Mouse (Mus musculus): ENCODE measurements around the gene Meis3. TPM values are rescaled to one million over a fixed set of nuclear protein-coding genes. Genes with fewer than 3 reads are reported as not detected.

Meis3 gene
- polyA plus RNA-seq, 1 experiment from 2014 or later, result 15.5 TPM

GRCm38 (mm10) chr7:16161302-16161701 lies 13.6 kb upstream of the Meis3 start:
- ATAC-seq (ENCODE audit: insufficient number of reproducible peaks, insufficient read depth, low FRiP score, low read depth), result no peak
- Histone ChIP-seq H3K27me3 (ENCODE audit: control insufficient read depth, insufficient read depth, low read length) (peaks cover 26% of the 10 kb centered on the region), H3K4me2 (ENCODE audit: low read length) (no peak overlapping the region), H3K9ac (ENCODE audit: low read length) (no peak overlapping the region), H3K9me3 (ENCODE audit: control insufficient read depth, low read length) (no peaks in the 10 kb centered on the region), H3K36me3 (ENCODE audit: control insufficient read depth, insufficient read depth, low read length) (no peaks in the 10 kb centered on the region), H3K27ac (replicated peaks in 1 of 2; ENCODE audit: control insufficient read depth in 1 of 2, insufficient read depth in 1 of 2, low read depth in 2 of 2, low read length in 2 of 2) (no peak overlapping the region), H3K4me1 (ENCODE audit: control insufficient read depth in 2 of 2, insufficient read depth in 2 of 2, low read length in 2 of 2) (peaks cover 2 to 8% of the 10 kb centered on the region in 2 experiments), H3K4me3 (ENCODE audit: control insufficient read depth in 1 of 2, insufficient read depth in 1 of 2, low read depth in 1 of 2, low read length in 2 of 2) (no peak overlapping the region)
- 87% methylated on average over 9 of the region's 9 CpGs for whole genome bisulfite sequencing

DNA sequence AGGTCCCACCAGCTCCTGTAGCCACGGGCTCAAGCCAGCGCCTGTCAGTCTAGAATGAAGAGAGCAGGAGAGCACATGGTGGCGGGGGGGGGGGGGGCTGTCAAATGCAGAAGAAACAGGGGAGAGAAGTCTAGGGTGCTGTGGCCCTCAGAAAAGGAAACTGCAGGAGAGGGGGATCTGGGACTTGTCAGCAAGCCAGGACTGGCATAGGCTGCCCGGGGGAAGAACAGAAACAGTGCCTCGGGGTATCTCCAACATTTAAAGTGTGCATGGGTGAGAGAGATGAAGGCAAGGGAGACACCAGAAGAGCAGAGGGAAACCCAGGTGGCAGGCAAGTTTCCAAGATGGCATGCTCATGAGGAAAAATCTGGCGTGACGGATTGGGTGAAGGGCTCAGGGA lies 12.9 kb upstream of the Meis3 start:
- 58% methylated on average over 7 of the region's 7 CpGs for WGBS
- no peaks in the 10 kb centered on the region for H3K9me3 ChIP-seq (ENCODE audit: control insufficient read depth, low read length)
- H3K9ac ChIP-seq (ENCODE audit: low read length), result no peak overlapping the region
- H3K36me3 ChIP-seq (ENCODE audit: control insufficient read depth, insufficient read depth, low read length), result no peaks in the 10 kb centered on the region
- no peak overlapping the region for H3K4me2 ChIP-seq (ENCODE audit: low read length)
- no peak for ATAC-seq (ENCODE audit: insufficient number of reproducible peaks, insufficient read depth, low FRiP score, low read depth)
- H3K4me1 ChIP-seq (ENCODE audit: control insufficient read depth in 2 of 2, insufficient read depth in 2 of 2, low read length in 2 of 2), result peaks cover 2 to 4% of the 10 kb centered on the region in 2 experiments; a peak in 2 of 4 replicates
- no peak overlapping the region for H3K27ac ChIP-seq (replicated peaks in 1 of 2; ENCODE audit: control insufficient read depth in 1 of 2, insufficient read depth in 1 of 2, low read depth in 2 of 2, low read length in 2 of 2)
- peaks cover 26% of the 10 kb centered on the region for H3K27me3 ChIP-seq (ENCODE audit: control insufficient read depth, insufficient read depth, low read length)
- H3K4me3 ChIP-seq (ENCODE audit: control insufficient read depth in 1 of 2, insufficient read depth in 1 of 2, low read depth in 1 of 2, low read length in 2 of 2), result no peak overlapping the region

GRCm38 (mm10) chr7:16172141-16172581 lies 2.7 kb upstream of the Meis3 start:
- no peak overlapping the region for H3K9ac ChIP-seq (ENCODE audit: low read length)
- WGBS, result 13% methylated on average over 1 of the region's 1 CpGs
- no peak overlapping the region for H3K27ac ChIP-seq (replicated peaks in 1 of 2; ENCODE audit: control insufficient read depth in 1 of 2, insufficient read depth in 1 of 2, low read depth in 2 of 2, low read length in 2 of 2)
- H3K27me3 ChIP-seq (ENCODE audit: control insufficient read depth, insufficient read depth, low read length), result peaks cover 4% of the 10 kb centered on the region; the same call in 1 of the 2 replicates
- H3K4me3 ChIP-seq (ENCODE audit: control insufficient read depth in 1 of 2, insufficient read depth in 1 of 2, low read depth in 1 of 2, low read length in 2 of 2), result no peak overlapping the region
- H3K4me1 ChIP-seq (ENCODE audit: control insufficient read depth in 2 of 2, insufficient read depth in 2 of 2, low read length in 2 of 2), result peaks cover 2 to 8% of the 10 kb centered on the region in 2 experiments; a peak in 2 of 4 replicates
- peaks cover 7% of the 10 kb centered on the region; the same call in 1 of the 2 replicates for H3K9me3 ChIP-seq (ENCODE audit: control insufficient read depth, low read length)
- no peaks in the 10 kb centered on the region for H3K36me3 ChIP-seq (ENCODE audit: control insufficient read depth, insufficient read depth, low read length)
- ATAC-seq (ENCODE audit: insufficient number of reproducible peaks, insufficient read depth, low FRiP score, low read depth), result no peak
- H3K4me2 ChIP-seq (ENCODE audit: low read length), result no peak overlapping the region

DNA sequence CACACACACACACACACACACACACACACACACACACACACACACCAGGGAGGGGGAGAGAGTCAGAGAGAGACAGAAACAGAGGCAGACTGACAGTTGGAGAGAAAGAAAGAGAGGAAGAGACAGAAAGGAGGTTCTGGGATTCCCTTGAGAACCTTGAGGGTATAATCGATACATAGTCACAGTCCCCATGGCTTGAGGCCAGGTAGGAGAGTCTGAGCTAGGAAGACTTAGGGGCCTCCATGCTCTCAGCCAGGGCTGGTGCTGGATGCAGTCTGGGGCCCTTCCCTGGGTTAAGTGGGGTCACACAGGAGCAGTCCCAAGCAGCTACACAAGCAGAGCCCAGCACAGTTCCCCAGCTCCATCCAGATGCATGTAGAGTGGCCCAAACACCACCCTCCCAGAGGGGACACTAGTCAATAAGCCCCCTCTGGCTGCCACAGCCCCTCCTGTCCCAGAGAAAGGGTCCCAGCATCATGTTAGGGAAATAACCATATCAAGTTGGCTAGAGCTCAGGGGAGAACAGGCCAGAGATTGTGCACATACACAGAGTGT lies 2.2 kb upstream of the Meis3 start:
- Histone ChIP-seq H3K27me3 (ENCODE audit: control insufficient read depth, insufficient read depth, low read length) (peaks cover 4% of the 10 kb centered on the region; the same call in 1 of the 2 replicates), H3K9ac (ENCODE audit: low read length) (no peak overlapping the region), H3K36me3 (ENCODE audit: control insufficient read depth, insufficient read depth, low read length) (no peaks in the 10 kb centered on the region), H3K4me1 (ENCODE audit: control insufficient read depth in 2 of 2, insufficient read depth in 2 of 2, low read length in 2 of 2) (peaks cover 2 to 8% of the 10 kb centered on the region in 2 experiments; a peak in 2 of 4 replicates), H3K4me3 (ENCODE audit: control insufficient read depth in 1 of 2, insufficient read depth in 1 of 2, low read depth in 1 of 2, low read length in 2 of 2) (no peak overlapping the region), H3K27ac (replicated peaks in 1 of 2; ENCODE audit: control insufficient read depth in 1 of 2, insufficient read depth in 1 of 2, low read depth in 2 of 2, low read length in 2 of 2) (no peak overlapping the region), H3K9me3 (ENCODE audit: control insufficient read depth, low read length) (peaks cover 6% of the 10 kb centered on the region; the same call in 1 of the 2 replicates), H3K4me2 (ENCODE audit: low read length) (no peak overlapping the region)
- ATAC-seq (ENCODE audit: insufficient number of reproducible peaks, insufficient read depth, low FRiP score, low read depth), result no peak
- 54% methylated on average over 1 of the region's 1 CpGs for WGBS

- no peaks in the 10 kb centered on the region for H3K36me3 ChIP-seq (ENCODE audit: control insufficient read depth, insufficient read depth, low read length)
- 0 out of 2 replicates have a peak, but pooled peaks cover 1% of the 10 kb centered on the region for H3K9me3 ChIP-seq (ENCODE audit: control insufficient read depth, low read length)
- H3K27me3 ChIP-seq (ENCODE audit: control insufficient read depth, insufficient read depth, low read length), result peaks cover 4% of the 10 kb centered on the region; the same call in 1 of the 2 replicates
- peaks cover 2 to 8% of the 10 kb centered on the region in 2 experiments; a peak in 2 of 4 replicates for H3K4me1 ChIP-seq (ENCODE audit: control insufficient read depth in 2 of 2, insufficient read depth in 2 of 2, low read length in 2 of 2)
- WGBS, result 58% methylated on average over 5 of the region's 5 CpGs
- no peak overlapping the region for H3K4me3 ChIP-seq (ENCODE audit: control insufficient read depth in 1 of 2, insufficient read depth in 1 of 2, low read depth in 1 of 2, low read length in 2 of 2)
- H3K4me2 ChIP-seq (ENCODE audit: low read length), result no peak overlapping the region
- H3K27ac ChIP-seq (replicated peaks in 1 of 2; ENCODE audit: control insufficient read depth in 1 of 2, insufficient read depth in 1 of 2, low read depth in 2 of 2, low read length in 2 of 2), result no peak overlapping the region
- H3K9ac ChIP-seq (ENCODE audit: low read length), result no peak overlapping the region
- no peak for ATAC-seq (ENCODE audit: insufficient number of reproducible peaks, insufficient read depth, low FRiP score, low read depth)
These were observed 1.7 kb upstream of the Meis3 start for GRCm38 (mm10) chr7:16173146-16173545.

DNA sequence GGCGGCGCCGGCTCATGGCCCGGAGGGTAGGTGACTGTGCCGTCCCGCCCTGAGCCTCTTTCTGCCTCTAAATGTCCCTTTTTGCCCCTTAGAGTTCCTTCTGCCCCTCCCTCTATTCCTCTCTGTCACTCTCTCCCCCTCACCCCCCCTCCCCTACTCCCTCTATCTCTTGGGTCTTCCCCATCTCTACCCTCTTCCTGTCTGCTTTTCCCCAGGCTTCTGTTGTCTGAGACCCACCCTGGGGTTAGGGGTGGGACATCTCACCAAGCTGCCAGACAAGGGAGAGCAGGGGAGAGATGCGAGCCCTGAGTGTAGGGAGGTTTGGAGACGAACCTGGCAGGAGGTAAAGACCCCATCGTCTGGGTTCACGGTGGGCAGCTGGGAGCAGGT lies 647 bp downstream of the Meis3 start:
- peak overlapping the region in 1 of 2 experiments; percentile 19; a peak in 1 of 4 replicates for H3K27ac ChIP-seq (replicated peaks in 1 of 2; ENCODE audit: control insufficient read depth in 1 of 2, insufficient read depth in 1 of 2, low read depth in 2 of 2, low read length in 2 of 2)

DNA sequence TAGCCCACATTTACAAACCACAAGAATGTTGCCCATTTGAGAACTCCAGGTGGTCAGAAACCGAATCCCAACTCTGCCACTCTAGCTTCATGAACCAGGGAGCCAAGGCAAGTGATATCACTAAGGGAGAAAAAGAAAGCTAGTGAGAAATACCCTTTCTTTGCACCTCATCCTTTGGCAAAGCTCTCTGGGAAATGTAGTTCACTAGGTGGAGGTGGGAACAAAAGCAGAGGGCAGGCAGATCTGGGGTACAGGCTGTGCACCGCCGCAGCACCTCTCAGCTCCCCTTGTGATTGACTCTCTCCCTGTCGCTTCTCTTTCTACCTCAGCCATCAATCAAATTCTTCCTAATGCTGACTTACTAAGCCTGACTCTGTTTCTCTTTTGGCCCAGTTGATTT lies 3.2 kb downstream of the Meis3 start:
- H3K4me3 ChIP-seq (ENCODE audit: control insufficient read depth in 1 of 2, insufficient read depth in 1 of 2, low read depth in 1 of 2, low read length in 2 of 2), result no peak overlapping the region
- H3K9me3 ChIP-seq (ENCODE audit: control insufficient read depth, low read length), result 0 out of 2 replicates have a peak, but pooled peaks cover 4% of the 10 kb centered on the region
- 66% methylated on average over 4 of the region's 4 CpGs for WGBS
- 0 out of 2 replicates have a peak, but pooled peaks cover 5% of the 10 kb centered on the region for H3K36me3 ChIP-seq (ENCODE audit: control insufficient read depth, insufficient read depth, low read length)
- H3K4me2 ChIP-seq (ENCODE audit: low read length), result no peak overlapping the region
- no peak overlapping the region for H3K9ac ChIP-seq (ENCODE audit: low read length)
- no peak overlapping the region for H3K27ac ChIP-seq (replicated peaks in 1 of 2; ENCODE audit: control insufficient read depth in 1 of 2, insufficient read depth in 1 of 2, low read depth in 2 of 2, low read length in 2 of 2)
- peaks cover 2 to 8% of the 10 kb centered on the region in 2 experiments; a peak in 2 of 4 replicates for H3K4me1 ChIP-seq (ENCODE audit: control insufficient read depth in 2 of 2, insufficient read depth in 2 of 2, low read length in 2 of 2)
- H3K27me3 ChIP-seq (ENCODE audit: control insufficient read depth, insufficient read depth, low read length), result peaks cover 4% of the 10 kb centered on the region; the same call in 1 of the 2 replicates
- ATAC-seq (ENCODE audit: insufficient number of reproducible peaks, insufficient read depth, low FRiP score, low read depth), result no peak

More for the DNA sequence above, 647 bp downstream of the Meis3 start:
- H3K36me3 ChIP-seq (ENCODE audit: control insufficient read depth, insufficient read depth, low read length), result 0 out of 2 replicates have a peak, but pooled peaks cover 5% of the 10 kb centered on the region
- H3K4me3 ChIP-seq (ENCODE audit: control insufficient read depth in 1 of 2, insufficient read depth in 1 of 2, low read depth in 1 of 2, low read length in 2 of 2), result peak overlapping the region; percentile 52 to 60
- peaks cover 2 to 8% of the 10 kb centered on the region in 2 experiments; a peak in 2 of 4 replicates for H3K4me1 ChIP-seq (ENCODE audit: control insufficient read depth in 2 of 2, insufficient read depth in 2 of 2, low read length in 2 of 2)
- peak overlapping the region; percentile 78 for H3K9ac ChIP-seq (ENCODE audit: low read length)
- WGBS, result 0% methylated on average over 10 of the region's 10 CpGs
- peak overlapping the region; percentile 86 for H3K4me2 ChIP-seq (ENCODE audit: low read length)
- ATAC-seq (ENCODE audit: insufficient number of reproducible peaks, insufficient read depth, low FRiP score, low read depth), result no peak
- H3K9me3 ChIP-seq (ENCODE audit: control insufficient read depth, low read length), result 0 out of 2 replicates have a peak, but pooled peaks cover 4% of the 10 kb centered on the region
- peaks cover 4% of the 10 kb centered on the region; the same call in 1 of the 2 replicates for H3K27me3 ChIP-seq (ENCODE audit: control insufficient read depth, insufficient read depth, low read length)

All from heart, embryonic 14.5 days (tissue).